Mouse (Mus musculus): ENCODE measurements around the gene Nsmce3. TPM values are rescaled to one million over a fixed set of nuclear protein-coding genes. Genes with fewer than 3 reads are reported as not detected.

Nsmce3 gene
- polyA plus RNA-seq, 1 experiment, result 5.8 TPM

- TF ChIP-seq EP300 (IDR thresholded peaks at IDR 0.05; ENCODE audit: insufficient read depth, low read depth, low read length) (no peak), POLR2A (IDR thresholded peaks at IDR 0.05; ENCODE audit: insufficient read depth, low read length) (no peak), CTCF (IDR thresholded peaks at IDR 0.05; ENCODE audit: low read depth, low read length) (no peak)
- Histone ChIP-seq H3K4me1 (ENCODE audit: control insufficient read depth, insufficient read depth, low read length) (no peaks in the 10 kb centered on the region), H3K9me3 (replicated peaks; ENCODE audit: control insufficient read depth, insufficient read depth, low read length, poor library complexity, severe bottlenecking) (no peaks in the 10 kb centered on the region), H3K9ac (ENCODE audit: low read depth, poor library complexity, severe bottlenecking) (no peak overlapping the region), H3K27ac (ENCODE audit: insufficient read depth, low read length) (no peak overlapping the region), H3K27me3 (ENCODE audit: control insufficient read depth, insufficient read depth, low read length, poor library complexity, severe bottlenecking) (no peaks in the 10 kb centered on the region), H3K36me3 (ENCODE audit: control insufficient read depth, insufficient read depth, low read length, poor library complexity, severe bottlenecking) (no peaks in the 10 kb centered on the region), H3K4me3 (ENCODE audit: low read depth, low read length) (no peak overlapping the region)
Observed at GRCm38 (mm10) chr7:64891139-64891538, 18.3 kb upstream of the Nsmce3 start.

GRCm38 (mm10) chr7:64889919-64890318 lies 17.1 kb upstream of the Nsmce3 start:
- TF ChIP-seq CTCF (IDR thresholded peaks at IDR 0.05; ENCODE audit: low read depth, low read length) (no peak), EP300 (IDR thresholded peaks at IDR 0.05; ENCODE audit: insufficient read depth, low read depth, low read length) (no peak), POLR2A (IDR thresholded peaks at IDR 0.05; ENCODE audit: insufficient read depth, low read length) (no peak)
- no peak overlapping the region for H3K4me3 ChIP-seq (ENCODE audit: low read depth, low read length)

GRCm38 (mm10) chr7:64884187-64884862 lies 11.5 kb upstream of the Nsmce3 start:
- H3K27ac ChIP-seq (ENCODE audit: insufficient read depth, low read length), result no peak overlapping the region
- H3K4me3 ChIP-seq (ENCODE audit: low read depth, low read length), result no peak overlapping the region
- no peak for TF ChIP-seq POLR2A (IDR thresholded peaks at IDR 0.05; ENCODE audit: insufficient read depth, low read length)
- TF ChIP-seq CTCF (IDR thresholded peaks at IDR 0.05; ENCODE audit: low read depth, low read length), result no peak
- no peak for TF ChIP-seq EP300 (IDR thresholded peaks at IDR 0.05; ENCODE audit: insufficient read depth, low read depth, low read length)

More at GRCm38 (mm10) chr7:64889919-64890318, 17.1 kb upstream of the Nsmce3 start:
- no peaks in the 10 kb centered on the region for H3K27me3 ChIP-seq (ENCODE audit: control insufficient read depth, insufficient read depth, low read length, poor library complexity, severe bottlenecking)
- no peak overlapping the region for H3K27ac ChIP-seq (ENCODE audit: insufficient read depth, low read length)
- no peak overlapping the region for H3K9ac ChIP-seq (ENCODE audit: low read depth, poor library complexity, severe bottlenecking)
- no peaks in the 10 kb centered on the region for H3K4me1 ChIP-seq (ENCODE audit: control insufficient read depth, insufficient read depth, low read length)
- H3K9me3 ChIP-seq (replicated peaks; ENCODE audit: control insufficient read depth, insufficient read depth, low read length, poor library complexity, severe bottlenecking), result no peaks in the 10 kb centered on the region
- no peaks in the 10 kb centered on the region for H3K36me3 ChIP-seq (ENCODE audit: control insufficient read depth, insufficient read depth, low read length, poor library complexity, severe bottlenecking)

GRCm38 (mm10) chr7:64882243-64882642 lies 9.4 kb upstream of the Nsmce3 start:
- no peaks in the 10 kb centered on the region for H3K4me1 ChIP-seq (ENCODE audit: control insufficient read depth, insufficient read depth, low read length)
- TF ChIP-seq EP300 (IDR thresholded peaks at IDR 0.05; ENCODE audit: insufficient read depth, low read depth, low read length) (no peak), POLR2A (IDR thresholded peaks at IDR 0.05; ENCODE audit: insufficient read depth, low read length) (no peak), CTCF (IDR thresholded peaks at IDR 0.05; ENCODE audit: low read depth, low read length) (no peak)
- H3K27me3 ChIP-seq (ENCODE audit: control insufficient read depth, insufficient read depth, low read length, poor library complexity, severe bottlenecking), result no peaks in the 10 kb centered on the region
- H3K36me3 ChIP-seq (ENCODE audit: control insufficient read depth, insufficient read depth, low read length, poor library complexity, severe bottlenecking), result no peaks in the 10 kb centered on the region
- no peak overlapping the region for H3K9ac ChIP-seq (ENCODE audit: low read depth, poor library complexity, severe bottlenecking)
- no peak overlapping the region for H3K4me3 ChIP-seq (ENCODE audit: low read depth, low read length)
- no peak overlapping the region for H3K27ac ChIP-seq (ENCODE audit: insufficient read depth, low read length)
- H3K9me3 ChIP-seq (replicated peaks; ENCODE audit: control insufficient read depth, insufficient read depth, low read length, poor library complexity, severe bottlenecking), result no peaks in the 10 kb centered on the region

More at GRCm38 (mm10) chr7:64884187-64884862, 11.5 kb upstream of the Nsmce3 start:
- Histone ChIP-seq H3K9me3 (replicated peaks; ENCODE audit: control insufficient read depth, insufficient read depth, low read length, poor library complexity, severe bottlenecking) (no peaks in the 10 kb centered on the region), H3K4me1 (ENCODE audit: control insufficient read depth, insufficient read depth, low read length) (no peaks in the 10 kb centered on the region), H3K9ac (ENCODE audit: low read depth, poor library complexity, severe bottlenecking) (no peak overlapping the region), H3K27me3 (ENCODE audit: control insufficient read depth, insufficient read depth, low read length, poor library complexity, severe bottlenecking) (no peaks in the 10 kb centered on the region), H3K36me3 (ENCODE audit: control insufficient read depth, insufficient read depth, low read length, poor library complexity, severe bottlenecking) (no peaks in the 10 kb centered on the region)

GRCm38 (mm10) chr7:64881387-64881786 lies 8.6 kb upstream of the Nsmce3 start:
- no peaks in the 10 kb centered on the region for H3K36me3 ChIP-seq (ENCODE audit: control insufficient read depth, insufficient read depth, low read length, poor library complexity, severe bottlenecking)
- TF ChIP-seq EP300 (IDR thresholded peaks at IDR 0.05; ENCODE audit: insufficient read depth, low read depth, low read length), result no peak
- TF ChIP-seq POLR2A (IDR thresholded peaks at IDR 0.05; ENCODE audit: insufficient read depth, low read length), result no peak
- no peak for TF ChIP-seq CTCF (IDR thresholded peaks at IDR 0.05; ENCODE audit: low read depth, low read length)
- H3K4me1 ChIP-seq (ENCODE audit: control insufficient read depth, insufficient read depth, low read length), result no peaks in the 10 kb centered on the region
- no peaks in the 10 kb centered on the region for H3K27me3 ChIP-seq (ENCODE audit: control insufficient read depth, insufficient read depth, low read length, poor library complexity, severe bottlenecking)
- H3K4me3 ChIP-seq (ENCODE audit: low read depth, low read length), result no peak overlapping the region
- H3K27ac ChIP-seq (ENCODE audit: insufficient read depth, low read length), result no peak overlapping the region
- H3K9me3 ChIP-seq (replicated peaks; ENCODE audit: control insufficient read depth, insufficient read depth, low read length, poor library complexity, severe bottlenecking), result no peaks in the 10 kb centered on the region
- no peak overlapping the region for H3K9ac ChIP-seq (ENCODE audit: low read depth, poor library complexity, severe bottlenecking)

GRCm38 (mm10) chr7:64880415-64880814 lies 7.6 kb upstream of the Nsmce3 start:
- H3K9me3 ChIP-seq (replicated peaks; ENCODE audit: control insufficient read depth, insufficient read depth, low read length, poor library complexity, severe bottlenecking), result no peaks in the 10 kb centered on the region
- H3K27me3 ChIP-seq (ENCODE audit: control insufficient read depth, insufficient read depth, low read length, poor library complexity, severe bottlenecking), result no peaks in the 10 kb centered on the region
- H3K36me3 ChIP-seq (ENCODE audit: control insufficient read depth, insufficient read depth, low read length, poor library complexity, severe bottlenecking), result no peaks in the 10 kb centered on the region
- TF ChIP-seq CTCF (IDR thresholded peaks at IDR 0.05; ENCODE audit: low read depth, low read length) (no peak), EP300 (IDR thresholded peaks at IDR 0.05; ENCODE audit: insufficient read depth, low read depth, low read length) (no peak), POLR2A (IDR thresholded peaks at IDR 0.05; ENCODE audit: insufficient read depth, low read length) (no peak)
- no peak overlapping the region for H3K4me3 ChIP-seq (ENCODE audit: low read depth, low read length)
- H3K27ac ChIP-seq (ENCODE audit: insufficient read depth, low read length), result no peak overlapping the region
- H3K9ac ChIP-seq (ENCODE audit: low read depth, poor library complexity, severe bottlenecking), result no peak overlapping the region
- no peaks in the 10 kb centered on the region for H3K4me1 ChIP-seq (ENCODE audit: control insufficient read depth, insufficient read depth, low read length)

Measured in ES-Bruce4 (cell line).